Mouse (Mus musculus) embryonic facial prominence, embryonic 11.5 days (tissue): ENCODE measurements at regions not wholly inside any gene's neighbourhood (a gene's known extent, or its start where the extent isn't known, plus 50 kb on each side); places are given as distances from the start of the nearest gene placed in this dataset.
A peak's percentile ranks its signal among the peaks of the same experiment; 100 is the strongest.

Source experiments
- ATAC-seq: fragments of 200-750 bp; cut with Nextera tagmentation; replicated peaks from 2 replicates; pipeline ENCODE4 v1.8.0; 2017; ENCODE audit warnings: low read depth; ENCODE audit not compliant: insufficient number of reproducible peaks, low FRiP score, low TSS enrichment
- DNase-seq: peaks from one replicate; pipeline ENCODE4 v3.0.0-alpha.2; 2015; ENCODE audit warnings: low spot score
- H3K27ac ChIP-seq: fragments of 300-500 bp; sonication (generic); replicated peaks from 2 replicates; pipeline ENCODE4 v1.5.1; 2014; ENCODE audit warnings: mild to moderate bottlenecking, low read depth, low read length, control low read depth
- H3K27me3 ChIP-seq: fragments of 300-500 bp; sonication (generic); 2 replicates; pipeline ENCODE4 v1.6.1; 2014; ENCODE audit warnings: mild to moderate bottlenecking, low read length, moderate library complexity, mixed read lengths; ENCODE audit not compliant: control insufficient read depth, insufficient read depth
- H3K36me3 ChIP-seq: fragments of 300-500 bp; sonication (generic); replicated peaks from 2 replicates; pipeline ENCODE4 v1.6.1; 2014; ENCODE audit warnings: low read depth, mild to moderate bottlenecking, low read length, moderate library complexity, mixed read lengths; ENCODE audit not compliant: control insufficient read depth, insufficient read depth
- H3K4me1 ChIP-seq: fragments of 300-500 bp; sonication (generic); 2 replicates; pipeline ENCODE4 v1.6.1; 2014; ENCODE audit warnings: low read length, mixed read lengths; ENCODE audit not compliant: control insufficient read depth, insufficient read depth
- H3K4me2 ChIP-seq: fragments of 300-500 bp; sonication (generic); 2 replicates; pipeline ENCODE4 v1.6.1; 2014; ENCODE audit warnings: low read depth, mild to moderate bottlenecking, control low read depth, low read length, moderate library complexity
- H3K4me3 ChIP-seq: fragments of 300-500 bp; sonication (generic); 2 replicates; pipeline ENCODE4 v1.5.1; 2014; ENCODE audit warnings: low read depth, low read length, control low read depth
- H3K9ac ChIP-seq: fragments of 300-500 bp; sonication (generic); replicated peaks from 2 replicates; pipeline ENCODE4 v1.6.1; 2014; ENCODE audit warnings: mild to moderate bottlenecking, control low read depth, low read length
- H3K9me3 ChIP-seq: fragments of 300-500 bp; sonication (generic); replicated peaks from 2 replicates; pipeline ENCODE4 v1.6.1; 2016; ENCODE audit warnings: mild to moderate bottlenecking, low read length, inconsistent platforms, mixed read lengths; ENCODE audit not compliant: control insufficient read depth
- WGBS: fragments of 180-500 bp; shearing (Covaris S2); extraction: QIAGEN DNeasy Blood & Tissue Kit; methylation state at CpG from one replicate; pipeline ENCODE4 v1.1.7; 2014; 5-methylcytosine and 5-hydroxymethylcytosine counted together

- Histone ChIP-seq H3K4me1 (no peaks in the 10 kb centered on the region), H3K27me3 (no peaks in the 10 kb centered on the region), H3K36me3 (no peaks in the 10 kb centered on the region), H3K9ac (no peak overlapping the region), H3K9me3 (no peaks in the 10 kb centered on the region), H3K4me3 (no peak overlapping the region), H3K27ac (no peak overlapping the region), H3K4me2 (no peak overlapping the region)
- 75% methylated on average over 17 of the region's 17 CpGs for WGBS
- DNase-seq: no peak
- no peak for ATAC-seq
Observed at GRCm38 (mm10) chr4:152816139-152816757, 338.6 kb upstream of the Kcnab2 start.

- H3K27ac ChIP-seq: no peak overlapping the region
- H3K4me2 ChIP-seq: no peak overlapping the region
- no peak overlapping the region for H3K9ac ChIP-seq
- DNase-seq: no peak
- H3K27me3 ChIP-seq: no peaks in the 10 kb centered on the region
- ATAC-seq: no peak
- WGBS: 84% methylated on average over 7 of the region's 7 CpGs
- no peaks in the 10 kb centered on the region for H3K9me3 ChIP-seq
- no peaks in the 10 kb centered on the region for H3K4me1 ChIP-seq
- H3K4me3 ChIP-seq: no peak overlapping the region
- H3K36me3 ChIP-seq: no peaks in the 10 kb centered on the region
Observed at GRCm38 (mm10) chr4:152806611-152807010, 328.9 kb upstream of the Kcnab2 start.

- no peak overlapping the region for H3K27ac ChIP-seq
- no peaks in the 10 kb centered on the region for H3K36me3 ChIP-seq
- DNase-seq (peak; percentile 96), ATAC-seq (peak; percentile 94)
- H3K4me1 ChIP-seq: no peaks in the 10 kb centered on the region
- no peaks in the 10 kb centered on the region for H3K9me3 ChIP-seq
- no peak overlapping the region for H3K4me2 ChIP-seq
- no peak overlapping the region for H3K4me3 ChIP-seq
- WGBS: 15% methylated on average over 10 of the region's 10 CpGs
- H3K9ac ChIP-seq: no peak overlapping the region
- H3K27me3 ChIP-seq: no peaks in the 10 kb centered on the region
Observed at GRCm38 (mm10) chr4:152799392-152799791, 321.7 kb upstream of the Kcnab2 start.

GRCm38 (mm10) chr4:152788431-152788830 is 310.8 kb upstream of the Kcnab2 start:
- no peaks in the 10 kb centered on the region for H3K36me3 ChIP-seq
- no peak overlapping the region for H3K4me2 ChIP-seq
- H3K4me1 ChIP-seq: no peaks in the 10 kb centered on the region
- H3K4me3 ChIP-seq: no peak overlapping the region
- no peak overlapping the region for H3K27ac ChIP-seq
- H3K9me3 ChIP-seq: no peaks in the 10 kb centered on the region
- 86% methylated on average over 7 of the region's 7 CpGs for WGBS
- no peak for DNase-seq
- ATAC-seq: no peak
- H3K27me3 ChIP-seq: no peaks in the 10 kb centered on the region
- no peak overlapping the region for H3K9ac ChIP-seq

GRCm38 (mm10) chr4:152784972-152785371 is 307.3 kb upstream of the Kcnab2 start:
- Histone ChIP-seq H3K27ac (no peak overlapping the region), H3K9me3 (no peaks in the 10 kb centered on the region), H3K4me2 (no peak overlapping the region), H3K4me1 (no peaks in the 10 kb centered on the region), H3K4me3 (no peak overlapping the region), H3K9ac (no peak overlapping the region), H3K36me3 (no peaks in the 10 kb centered on the region), H3K27me3 (no peaks in the 10 kb centered on the region)
- WGBS: 87% methylated on average over 2 of the region's 2 CpGs
- ATAC-seq (no peak), DNase-seq (no peak)

- no peak overlapping the region for H3K4me3 ChIP-seq
- H3K36me3 ChIP-seq: no peaks in the 10 kb centered on the region
- ATAC-seq (no peak), DNase-seq (no peak)
- H3K27me3 ChIP-seq: no peaks in the 10 kb centered on the region
- no peaks in the 10 kb centered on the region for H3K9me3 ChIP-seq
- no peak overlapping the region for H3K27ac ChIP-seq
- WGBS: 89% methylated on average over 17 of the region's 17 CpGs
- no peak overlapping the region for H3K4me2 ChIP-seq
- no peak overlapping the region for H3K9ac ChIP-seq
- no peaks in the 10 kb centered on the region for H3K4me1 ChIP-seq
Observed at GRCm38 (mm10) chr4:152779526-152779925, 301.9 kb upstream of the Kcnab2 start.

GRCm38 (mm10) chr4:152775801-152776200 is 298.1 kb upstream of the Kcnab2 start:
- no peak overlapping the region for H3K9ac ChIP-seq
- no peaks in the 10 kb centered on the region for H3K4me1 ChIP-seq
- 82% methylated on average over 6 of the region's 6 CpGs for WGBS
- H3K4me2 ChIP-seq: no peak overlapping the region
- H3K4me3 ChIP-seq: no peak overlapping the region
- ATAC-seq (no peak), DNase-seq (no peak)
- no peaks in the 10 kb centered on the region for H3K36me3 ChIP-seq
- no peaks in the 10 kb centered on the region for H3K9me3 ChIP-seq
- H3K27ac ChIP-seq: no peak overlapping the region
- no peaks in the 10 kb centered on the region for H3K27me3 ChIP-seq

GRCm38 (mm10) chr4:152771386-152771785 is 293.7 kb upstream of the Kcnab2 start:
- DNase-seq (no peak), ATAC-seq (no peak; the same call in 1 of the 2 replicates)
- Histone ChIP-seq H3K36me3 (no peaks in the 10 kb centered on the region), H3K4me2 (no peak overlapping the region), H3K4me3 (no peak overlapping the region), H3K4me1 (no peaks in the 10 kb centered on the region), H3K27ac (no peak overlapping the region), H3K27me3 (no peaks in the 10 kb centered on the region), H3K9me3 (no peaks in the 10 kb centered on the region), H3K9ac (no peak overlapping the region)
- WGBS: 78% methylated on average over 7 of the region's 7 CpGs
